Mouse (Mus musculus) midbrain, embryonic 10.5 days (tissue): ENCODE results near the gene Tmem184b. TPM values are rescaled to one million over a fixed set of nuclear protein-coding genes. Genes with fewer than 3 reads are reported as not detected.

Experiments used
- DNase-seq: peaks from one replicate; pipeline ENCODE4 v3.0.0-alpha.2; 2017; ENCODE audit warnings: low spot score
- H3K27ac ChIP-seq: fragments of 300-500 bp; sonication (generic); replicated peaks from 2 replicates; pipeline ENCODE4 v1.5.1; 2016; ENCODE audit warnings: mild to moderate bottlenecking
- H3K27me3 ChIP-seq: fragments of 300-500 bp; sonication (generic); 2 replicates; pipeline ENCODE4 v1.6.1; 2016; ENCODE audit warnings: low read depth, mild to moderate bottlenecking; ENCODE audit not compliant: poor library complexity, severe bottlenecking
- H3K36me3 ChIP-seq: fragments of 300-500 bp; sonication (generic); 2 replicates; pipeline ENCODE4 v1.6.1; 2016; ENCODE audit warnings: mild to moderate bottlenecking, moderate library complexity
- H3K4me1 ChIP-seq: fragments of 300-500 bp; sonication (generic); 2 replicates; pipeline ENCODE4 v1.6.1; 2016
- H3K4me3 ChIP-seq: fragments of 300-500 bp; sonication (generic); 2 replicates; pipeline ENCODE4 v1.5.1; 2016; ENCODE audit warnings: mild to moderate bottlenecking, moderate library complexity
- H3K9me3 ChIP-seq: fragments of 300-500 bp; sonication (generic); replicated peaks from 2 replicates; pipeline ENCODE4 v1.6.1; 2016; ENCODE audit warnings: mild to moderate bottlenecking
- WGBS: fragments of 180-500 bp; shearing (Covaris S2); methylation state at CpG from one replicate; pipeline ENCODE4 v1.1.7; 2016; 5-methylcytosine and 5-hydroxymethylcytosine counted together
- polyA plus RNA-seq: library from polyadenylated mRNA; unstranded; fragments of >200 nt; fragmentation: Nextera tagmentation; extraction: Ambion mirVana; gene quantifications from 2 replicates; pipeline ENCODE4 v1.2.1, GENCODE M21; 2016

Tmem184b gene
- polyA plus RNA-seq, 1 experiment from 2014 or later = 56.3 TPM

DNA sequence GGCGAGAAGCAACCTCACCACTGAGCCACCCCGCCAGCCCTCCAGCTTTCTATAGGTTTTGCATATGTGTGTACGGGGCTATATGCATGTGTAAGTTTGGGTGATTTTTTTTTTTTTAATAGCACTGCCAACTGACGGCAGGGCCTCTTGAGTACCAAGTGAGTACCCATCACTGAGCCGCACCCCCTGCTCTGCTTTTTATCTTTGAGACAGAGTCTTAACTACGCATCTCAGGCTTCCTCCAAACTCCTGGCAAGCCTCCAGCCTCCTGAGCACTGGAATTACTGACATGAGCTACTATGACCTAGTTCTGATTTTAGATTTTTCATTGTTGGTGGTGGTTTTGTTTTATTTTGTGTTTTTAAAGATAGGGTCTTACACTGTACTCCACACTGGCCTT lies 24.1 kb upstream of the Tmem184b start:
- H3K9me3 ChIP-seq = no peaks in the 10 kb centered on the region
- H3K36me3 ChIP-seq = peaks cover 100% of the 10 kb centered on the region
- H3K27ac ChIP-seq = no peak overlapping the region
- no peak for DNase-seq
- no peaks in the 10 kb centered on the region for H3K27me3 ChIP-seq
- 96% methylated on average over 6 of the region's 6 CpGs for WGBS
- H3K4me3 ChIP-seq = no peak overlapping the region
- peaks cover 7% of the 10 kb centered on the region for H3K4me1 ChIP-seq

DNA sequence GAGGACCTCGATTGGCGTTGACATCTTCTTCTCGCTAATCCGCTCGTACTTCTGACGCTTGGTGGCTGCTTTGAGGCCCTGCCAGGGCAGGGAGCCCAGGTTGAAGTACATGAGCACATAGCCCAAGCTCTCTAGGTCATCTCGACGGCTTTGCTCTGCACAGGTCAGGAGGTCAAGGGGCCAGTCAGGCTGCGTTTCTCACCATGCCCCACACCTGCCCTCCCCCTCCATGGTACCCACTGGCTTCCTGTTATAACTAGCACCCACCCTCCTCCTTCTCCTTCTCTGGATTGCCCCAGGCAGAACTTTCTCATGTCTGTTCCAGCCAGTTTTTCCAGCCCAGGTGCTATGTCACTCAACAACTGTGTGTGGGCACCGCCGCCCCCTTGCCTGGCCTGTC lies 22.1 kb upstream of the Tmem184b start:
- H3K27ac ChIP-seq = no peak overlapping the region
- 0 out of 2 replicates have a peak, but pooled peaks cover 3% of the 10 kb centered on the region for H3K4me1 ChIP-seq
- peaks cover 100% of the 10 kb centered on the region for H3K36me3 ChIP-seq
- H3K27me3 ChIP-seq = no peaks in the 10 kb centered on the region
- WGBS = 88% methylated on average over 11 of the region's 11 CpGs
- DNase-seq = no peak
- no peak overlapping the region for H3K4me3 ChIP-seq
- H3K9me3 ChIP-seq = no peaks in the 10 kb centered on the region

DNA sequence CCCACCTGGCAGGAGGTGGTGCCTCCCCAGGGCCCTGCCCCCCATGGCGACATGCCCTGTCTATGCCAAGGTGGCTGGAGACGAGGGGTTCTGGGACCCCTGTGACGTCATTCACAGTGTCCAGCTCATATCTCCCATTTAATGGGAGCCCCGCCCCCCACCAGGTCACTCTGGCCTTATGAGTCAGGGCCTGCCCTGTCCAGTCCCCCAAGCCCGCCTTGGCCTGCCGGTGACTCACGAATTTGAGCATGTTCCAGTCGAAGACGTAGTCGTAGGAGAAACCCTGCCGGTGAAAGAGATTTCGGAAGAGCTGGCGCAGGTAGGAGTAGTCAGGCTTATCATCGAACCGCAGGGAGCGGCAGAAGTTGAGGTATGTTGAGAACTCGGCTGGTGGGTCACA lies 21.2 kb upstream of the Tmem184b start:
- WGBS = 95% methylated on average over 17 of the region's 17 CpGs
- DNase-seq = no peak

DNA sequence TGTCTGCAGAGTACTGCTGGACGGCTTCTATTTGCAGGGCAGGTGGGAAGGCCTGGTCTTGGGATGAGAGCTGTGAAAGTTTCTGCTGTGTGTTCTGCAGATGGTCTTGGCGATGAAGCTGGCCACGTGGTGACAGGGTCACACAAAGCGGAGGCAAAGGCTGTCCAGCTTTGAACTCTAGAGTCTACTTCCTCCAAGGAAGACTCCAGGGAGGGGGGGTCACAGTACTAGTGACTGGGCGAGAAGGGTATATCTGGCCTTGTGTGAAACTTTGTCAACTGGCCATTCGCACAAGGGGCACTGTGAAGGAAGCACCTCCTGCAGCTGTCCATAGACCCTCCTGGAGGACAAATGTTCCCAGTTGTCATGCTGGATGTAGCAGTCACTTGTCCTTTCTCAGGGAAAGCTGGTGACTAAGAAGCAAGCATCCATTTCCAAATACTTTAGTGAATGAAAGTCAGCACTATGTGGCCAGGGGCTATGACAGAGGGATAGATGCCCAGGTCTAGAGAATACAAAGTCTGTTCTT lies 19.4 kb upstream of the Tmem184b start:
- WGBS = 94% methylated on average over 6 of the region's 6 CpGs
- DNase-seq = no peak
- Histone ChIP-seq H3K27me3 (no peaks in the 10 kb centered on the region), H3K27ac (no peak overlapping the region), H3K36me3 (peaks cover 100% of the 10 kb centered on the region), H3K9me3 (no peaks in the 10 kb centered on the region), H3K4me1 (0 out of 2 replicates have a peak, but pooled peaks cover 3% of the 10 kb centered on the region), H3K4me3 (no peak overlapping the region)

More for the DNA sequence above, 21.2 kb upstream of the Tmem184b start:
- Histone ChIP-seq H3K4me1 (0 out of 2 replicates have a peak, but pooled peaks cover 3% of the 10 kb centered on the region), H3K4me3 (no peak overlapping the region), H3K27ac (no peak overlapping the region), H3K9me3 (no peaks in the 10 kb centered on the region), H3K27me3 (no peaks in the 10 kb centered on the region), H3K36me3 (peaks cover 100% of the 10 kb centered on the region)

DNA sequence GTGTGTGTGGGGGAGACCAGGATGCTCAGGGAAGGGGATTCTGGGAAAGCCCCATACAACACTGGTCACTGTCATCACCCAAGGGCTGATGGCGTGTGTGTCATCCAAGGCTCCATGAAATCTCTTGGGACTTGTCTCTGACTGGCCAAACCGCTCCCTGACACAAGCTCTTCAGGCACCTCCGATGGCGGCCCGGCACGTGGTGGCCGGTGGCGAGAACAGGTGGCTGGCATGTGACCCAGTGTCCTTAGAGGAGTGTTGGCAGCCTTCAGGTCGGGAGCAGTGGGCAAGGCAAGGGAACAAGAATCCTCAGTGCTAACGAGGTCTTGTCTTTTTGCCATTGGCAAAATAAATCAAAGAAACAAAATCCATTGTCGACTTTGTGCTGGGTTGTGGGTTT lies 15.3 kb upstream of the Tmem184b start:
- no peak for DNase-seq
- no peak overlapping the region for H3K27ac ChIP-seq
- no peak overlapping the region for H3K4me3 ChIP-seq
- WGBS = 94% methylated on average over 11 of the region's 11 CpGs
- peaks cover 79% of the 10 kb centered on the region for H3K36me3 ChIP-seq
- 0 out of 2 replicates have a peak, but pooled peaks cover 3% of the 10 kb centered on the region for H3K4me1 ChIP-seq
- no peaks in the 10 kb centered on the region for H3K27me3 ChIP-seq
- H3K9me3 ChIP-seq = no peaks in the 10 kb centered on the region

- H3K4me3 ChIP-seq = no peak overlapping the region
- 90% methylated on average over 3 of the region's 3 CpGs for WGBS
- H3K27me3 ChIP-seq = no peaks in the 10 kb centered on the region
- DNase-seq = no peak
- peaks cover 75% of the 10 kb centered on the region for H3K36me3 ChIP-seq
- H3K4me1 ChIP-seq = 0 out of 2 replicates have a peak, but pooled peaks cover 3% of the 10 kb centered on the region
- H3K9me3 ChIP-seq = no peaks in the 10 kb centered on the region
- H3K27ac ChIP-seq = no peak overlapping the region
Observed at GRCm38 (mm10) chr15:79418265-79418664, 14.9 kb upstream of the Tmem184b start.

DNA sequence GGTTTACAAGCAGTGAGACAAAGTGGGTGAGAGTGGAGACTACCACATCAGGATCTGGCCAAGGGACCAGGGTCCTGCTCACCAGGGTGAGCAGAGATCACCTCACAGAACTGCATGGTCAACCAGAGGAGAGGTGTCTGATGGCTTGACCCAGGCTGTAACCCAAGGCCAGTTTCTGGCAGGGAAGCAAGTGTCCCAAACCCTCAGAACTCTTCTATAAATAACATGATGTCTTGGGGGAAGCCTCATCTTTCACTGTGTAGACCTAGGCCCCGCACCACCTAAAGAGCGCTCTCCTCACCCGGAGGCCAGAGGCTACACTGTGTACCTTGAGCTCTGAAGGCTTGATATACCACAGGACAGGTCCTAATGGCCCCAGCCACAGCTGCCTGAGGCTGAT lies 14.0 kb upstream of the Tmem184b start:
- H3K9me3 ChIP-seq = no peaks in the 10 kb centered on the region

DNA sequence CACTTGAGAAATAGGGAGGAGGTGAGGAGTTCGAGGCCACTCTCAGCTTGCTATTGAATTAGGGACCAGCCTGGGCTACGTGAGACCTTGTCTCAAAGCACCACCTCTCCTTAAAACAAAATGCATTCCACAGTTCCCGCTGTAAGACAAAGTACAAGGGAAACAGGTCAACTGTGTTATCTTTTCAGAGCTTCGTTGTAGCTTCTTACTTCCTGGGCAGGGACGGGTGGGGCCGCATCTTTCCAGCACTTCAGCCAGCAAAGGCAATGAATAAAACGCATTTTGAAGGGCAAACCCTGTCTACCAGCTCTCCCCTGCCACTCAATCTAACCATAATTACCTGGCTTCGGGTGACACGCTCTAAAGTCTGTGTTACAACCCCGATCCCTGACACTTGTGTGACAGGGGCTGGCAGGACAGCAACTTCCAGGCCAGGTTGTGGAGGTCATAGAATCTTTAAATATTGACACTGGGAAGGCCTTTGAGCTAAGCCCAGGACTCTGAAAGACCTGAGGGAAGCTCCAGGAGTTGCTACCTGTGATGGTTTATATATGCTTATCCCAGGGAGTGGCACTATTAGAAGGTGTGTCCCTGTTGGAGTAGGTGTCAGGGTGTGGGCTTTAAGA lies 13.2 kb upstream of the Tmem184b start:
- H3K36me3 ChIP-seq = peaks cover 58% of the 10 kb centered on the region
- no peak for DNase-seq
- 94% methylated on average over 10 of the region's 10 CpGs for WGBS

More for the DNA sequence above, 14.0 kb upstream of the Tmem184b start:
- Histone ChIP-seq H3K4me1 (0 out of 2 replicates have a peak, but pooled peaks cover under 1% of the 10 kb centered on the region), H3K36me3 (peaks cover 66% of the 10 kb centered on the region), H3K27me3 (no peaks in the 10 kb centered on the region), H3K4me3 (no peak overlapping the region), H3K27ac (no peak overlapping the region)
- no peak for DNase-seq
- WGBS = 97% methylated on average over 3 of the region's 3 CpGs

GRCm38 (mm10) chr15:79414513-79414912 lies 11.1 kb upstream of the Tmem184b start:
- H3K4me3 ChIP-seq = no peak overlapping the region
- H3K9me3 ChIP-seq = no peaks in the 10 kb centered on the region
- no peak overlapping the region for H3K27ac ChIP-seq
- WGBS = 76% methylated on average over 4 of the region's 4 CpGs
- H3K4me1 ChIP-seq = no peaks in the 10 kb centered on the region
- H3K27me3 ChIP-seq = no peaks in the 10 kb centered on the region
- H3K36me3 ChIP-seq = peaks cover 38% of the 10 kb centered on the region
- no peak for DNase-seq

More for the DNA sequence above, 13.2 kb upstream of the Tmem184b start:
- Histone ChIP-seq H3K4me3 (no peak overlapping the region), H3K9me3 (no peaks in the 10 kb centered on the region), H3K27ac (no peak overlapping the region), H3K27me3 (no peaks in the 10 kb centered on the region), H3K4me1 (no peaks in the 10 kb centered on the region)

DNA sequence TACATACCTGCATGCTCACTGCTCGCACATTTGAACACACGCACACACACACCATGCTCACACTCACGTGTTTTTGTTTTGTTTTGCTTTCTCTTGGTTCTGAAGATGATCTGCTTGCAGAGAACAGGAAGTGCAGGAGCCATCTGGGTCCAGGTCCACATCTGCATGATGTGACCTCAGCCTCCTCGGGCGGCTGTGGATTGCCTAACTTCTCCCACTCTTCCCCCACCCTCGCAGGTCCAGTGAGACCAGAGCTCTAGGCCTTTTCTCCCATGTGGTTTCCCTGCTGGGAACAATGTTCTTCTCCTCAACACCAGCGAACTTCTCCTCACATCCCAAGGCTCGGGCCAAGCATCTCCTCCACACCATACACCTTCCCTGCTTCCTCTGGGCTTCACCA lies 10.4 kb upstream of the Tmem184b start:
- H3K36me3 ChIP-seq = peaks cover 31% of the 10 kb centered on the region
- 84% methylated on average over 8 of the region's 8 CpGs for WGBS

GRCm38 (mm10) chr15:79413201-79413600 lies 9.8 kb upstream of the Tmem184b start:
- Histone ChIP-seq H3K27me3 (no peaks in the 10 kb centered on the region), H3K4me3 (no peak overlapping the region), H3K9me3 (no peaks in the 10 kb centered on the region), H3K27ac (no peak overlapping the region), H3K4me1 (no peaks in the 10 kb centered on the region), H3K36me3 (peaks cover 25% of the 10 kb centered on the region)
- DNase-seq = no peak
- WGBS = 86% methylated on average over 3 of the region's 3 CpGs

More for the DNA sequence above, 10.4 kb upstream of the Tmem184b start:
- no peak overlapping the region for H3K27ac ChIP-seq
- H3K4me3 ChIP-seq = no peak overlapping the region
- H3K27me3 ChIP-seq = no peaks in the 10 kb centered on the region
- H3K4me1 ChIP-seq = no peaks in the 10 kb centered on the region
- no peak for DNase-seq
- no peaks in the 10 kb centered on the region for H3K9me3 ChIP-seq

- Histone ChIP-seq H3K4me1 (no peaks in the 10 kb centered on the region), H3K36me3 (peaks cover 8% of the 10 kb centered on the region), H3K9me3 (no peaks in the 10 kb centered on the region), H3K27me3 (no peaks in the 10 kb centered on the region), H3K4me3 (no peak overlapping the region), H3K27ac (no peak overlapping the region)
- DNase-seq = no peak
- WGBS = 66% methylated on average over 10 of the region's 10 CpGs
Observed at GRCm38 (mm10) chr15:79411363-79412065, 8.1 kb upstream of the Tmem184b start.

DNA sequence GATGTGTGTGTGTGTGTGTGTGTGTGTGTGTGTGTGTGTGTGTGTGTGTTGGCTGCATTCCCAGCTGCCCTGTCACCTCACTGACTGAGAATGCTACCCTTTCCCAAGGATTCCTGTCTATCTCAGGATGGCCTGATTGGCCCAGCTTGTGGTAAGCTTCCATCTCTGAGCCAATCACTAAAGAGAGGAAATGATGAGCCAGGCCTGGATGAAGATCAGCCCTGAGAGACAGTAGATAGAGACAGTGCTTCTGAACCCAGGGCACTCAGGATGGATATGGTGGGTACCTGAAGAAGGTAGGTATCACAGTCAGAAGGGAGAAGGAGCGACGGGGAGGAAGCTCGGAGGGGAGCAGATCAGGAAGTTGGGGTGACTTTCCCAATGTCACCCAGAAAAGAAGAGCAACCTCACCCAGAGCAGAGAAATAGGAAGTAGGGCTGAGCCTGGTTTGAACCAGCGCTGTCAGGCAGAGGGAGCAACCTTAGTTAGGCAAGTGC lies 5.8 kb upstream of the Tmem184b start:
- no peak for DNase-seq
- no peak overlapping the region for H3K27ac ChIP-seq
- H3K36me3 ChIP-seq = no peaks in the 10 kb centered on the region
- WGBS = 92% methylated on average over 4 of the region's 4 CpGs
- H3K27me3 ChIP-seq = peaks cover 9% of the 10 kb centered on the region
- no peak overlapping the region for H3K4me3 ChIP-seq
- H3K9me3 ChIP-seq = no peaks in the 10 kb centered on the region
- peaks cover 3% of the 10 kb centered on the region for H3K4me1 ChIP-seq
